Mouse (Mus musculus) cerebellum, postnatal 25 days (tissue): Measurements from ENCODE around the gene Foxp4.

Experiments
- DNase-seq, 2 experiments: peaks; one replicate each; pipeline ENCODE4 v3.0.0; 2021; ENCODE audit warnings: mixed read lengths in 2 of 2

The Foxp4 gene

GRCm38 (mm10) chr17:47889727-47890126 lies 34.7 kb downstream of the Foxp4 start:
- no peak for DNase-seq

GRCm38 (mm10) chr17:47889267-47889666 lies 35.2 kb downstream of the Foxp4 start:
- no peak for DNase-seq

DNA sequence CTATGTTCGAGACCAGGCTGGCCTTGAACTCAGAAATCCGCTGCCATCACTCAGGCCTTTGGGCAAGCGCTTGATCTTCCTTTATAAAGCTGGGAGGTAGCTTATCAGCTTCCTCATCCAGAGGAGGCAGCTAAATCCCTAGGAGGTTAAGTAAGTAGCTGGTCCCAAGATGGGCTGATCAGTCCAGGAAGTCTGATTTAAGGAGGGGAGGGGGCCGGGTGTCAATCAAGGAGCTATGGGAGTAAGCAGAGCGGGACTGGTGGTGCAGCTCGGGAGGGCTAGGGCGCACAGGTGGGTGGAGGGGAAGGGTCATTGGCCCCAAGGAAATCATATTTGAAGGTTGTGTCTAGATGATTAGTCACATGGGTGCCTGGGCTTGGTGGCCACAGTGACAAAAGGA lies 35.8 kb downstream of the Foxp4 start:
- DNase-seq: no peak

DNA sequence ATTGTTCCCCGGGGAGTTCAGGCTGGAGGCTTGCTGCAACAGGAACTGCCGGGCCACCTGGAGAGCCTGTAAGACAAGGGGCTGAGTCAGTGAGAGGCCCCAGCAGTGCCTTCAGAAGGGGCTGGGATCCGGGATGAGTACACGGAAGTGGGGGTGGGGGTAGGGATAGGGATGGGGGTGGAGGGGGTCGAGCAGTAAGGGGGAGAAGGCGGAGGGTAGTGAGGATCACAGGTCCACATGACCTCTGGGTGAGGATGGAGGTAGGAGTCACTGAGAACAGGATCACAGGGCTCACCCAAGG lies 36.3 kb downstream of the Foxp4 start:
- DNase-seq: no peak

- DNase-seq: no peak
These were observed 36.9 kb downstream of the Foxp4 start for GRCm38 (mm10) chr17:47887381-47888154.

DNA sequence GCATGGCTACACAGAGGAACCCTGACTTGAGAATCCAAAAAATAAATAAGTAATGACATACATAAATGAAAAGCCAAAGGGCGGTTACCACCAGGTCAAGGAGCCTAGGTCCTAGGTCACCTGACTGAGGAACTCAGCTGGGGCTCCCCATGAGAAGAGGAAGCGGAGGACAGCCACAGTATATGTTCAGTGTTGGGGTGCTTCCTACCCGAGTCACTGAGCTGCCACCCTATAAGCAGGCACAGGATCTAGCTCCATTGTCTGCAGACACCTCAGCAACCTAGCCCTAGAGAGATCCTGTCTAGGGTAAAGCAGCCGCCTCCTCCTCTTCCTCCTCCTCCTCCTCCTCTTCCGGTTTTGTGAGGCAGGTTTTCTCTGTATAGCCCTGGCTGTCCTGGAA lies 41.3 kb downstream of the Foxp4 start:
- DNase-seq: no peak

GRCm38 (mm10) chr17:47881330-47881729 lies 43.1 kb downstream of the Foxp4 start:
- DNase-seq: no peak

DNA sequence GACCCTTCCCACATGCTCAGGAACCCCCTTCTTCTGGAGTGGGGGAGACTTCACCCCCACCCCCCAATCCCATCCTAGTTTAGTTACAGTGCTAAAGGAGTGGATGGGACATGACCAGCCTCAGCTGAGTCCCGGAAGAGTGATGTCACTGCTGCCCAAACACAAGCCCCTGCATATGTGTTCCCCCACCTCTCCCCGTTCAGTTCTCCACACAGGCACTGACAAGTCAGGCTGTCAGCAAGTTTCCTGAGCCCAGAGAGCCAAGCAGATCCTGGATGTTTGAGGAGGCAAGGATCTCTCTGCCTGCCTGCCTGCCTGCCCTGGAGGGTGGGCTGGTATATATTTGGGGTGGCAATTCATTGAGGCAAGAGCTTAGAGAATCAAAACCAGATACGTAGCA lies 45.2 kb downstream of the Foxp4 start:
- DNase-seq: no peak

- peak; percentile 65 to 74 for DNase-seq
These were observed 45.9 kb downstream of the Foxp4 start for GRCm38 (mm10) chr17:47878378-47879089.

DNA sequence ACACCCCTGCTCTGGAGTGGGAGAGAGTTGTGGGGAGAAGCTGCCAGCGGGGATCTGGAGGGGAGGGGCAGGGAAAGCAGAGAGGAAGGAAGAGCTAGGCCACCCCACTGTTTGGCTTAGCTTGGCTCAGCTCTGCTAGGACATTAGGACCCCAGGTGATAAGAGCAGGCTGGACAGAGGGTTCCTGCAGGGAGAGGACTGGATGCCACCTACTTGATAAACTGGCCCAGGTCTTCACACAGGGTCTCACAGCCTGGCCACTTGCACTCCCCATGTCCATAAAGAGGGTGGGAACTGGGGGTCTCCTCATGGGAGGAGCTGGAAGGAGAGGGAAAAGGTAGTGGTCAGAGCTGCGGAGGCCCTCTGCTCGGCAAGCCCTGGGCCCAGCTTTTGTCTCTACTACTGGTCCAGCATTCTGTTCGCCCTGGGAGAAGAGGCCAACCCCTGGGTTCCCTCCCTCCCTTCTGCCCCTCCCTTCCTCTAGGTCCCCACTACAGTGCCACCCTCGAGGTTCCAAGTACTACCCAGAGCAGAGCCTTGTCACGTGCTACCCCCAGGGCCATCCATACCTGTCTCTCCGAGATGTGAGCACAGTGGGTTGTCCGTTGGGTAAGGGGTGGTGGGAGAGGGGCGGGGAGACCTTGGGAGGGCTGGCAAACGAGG lies 46.6 kb downstream of the Foxp4 start:
- no peak for DNase-seq

- no peak for DNase-seq
These were observed 47.4 kb downstream of the Foxp4 start for GRCm38 (mm10) chr17:47876776-47877714.

GRCm38 (mm10) chr17:47873341-47873791 lies 51.1 kb downstream of the Foxp4 start:
- peak; percentile 84 to 86 for DNase-seq

- DNase-seq: no peak
These were observed 52.0 kb downstream of the Foxp4 start for GRCm38 (mm10) chr17:47872311-47873011.

GRCm38 (mm10) chr17:47869874-47870273 lies 54.6 kb downstream of the Foxp4 start:
- DNase-seq: no peak

DNA sequence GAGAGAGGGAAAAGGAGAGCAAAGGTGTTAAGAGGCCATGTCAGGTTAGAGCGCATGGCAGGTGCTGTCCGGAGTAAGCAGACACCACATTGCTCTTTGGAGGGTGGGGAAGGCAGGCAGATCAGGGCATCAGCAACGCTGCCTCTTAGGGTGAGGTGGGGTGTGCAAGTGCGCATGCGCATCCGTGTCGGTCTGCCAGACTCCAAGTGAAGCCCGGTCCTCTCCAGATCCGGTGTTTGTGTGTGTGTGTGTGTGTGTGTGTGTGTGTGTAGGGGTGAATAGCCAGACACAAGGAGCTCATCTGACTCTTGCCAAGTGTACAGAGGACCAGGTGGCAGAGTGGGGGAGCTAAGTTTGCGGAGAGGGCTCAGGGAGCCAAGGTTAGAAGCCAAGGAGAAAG lies 58.4 kb downstream of the Foxp4 start:
- DNase-seq: peak; percentile 64 to 78

DNA sequence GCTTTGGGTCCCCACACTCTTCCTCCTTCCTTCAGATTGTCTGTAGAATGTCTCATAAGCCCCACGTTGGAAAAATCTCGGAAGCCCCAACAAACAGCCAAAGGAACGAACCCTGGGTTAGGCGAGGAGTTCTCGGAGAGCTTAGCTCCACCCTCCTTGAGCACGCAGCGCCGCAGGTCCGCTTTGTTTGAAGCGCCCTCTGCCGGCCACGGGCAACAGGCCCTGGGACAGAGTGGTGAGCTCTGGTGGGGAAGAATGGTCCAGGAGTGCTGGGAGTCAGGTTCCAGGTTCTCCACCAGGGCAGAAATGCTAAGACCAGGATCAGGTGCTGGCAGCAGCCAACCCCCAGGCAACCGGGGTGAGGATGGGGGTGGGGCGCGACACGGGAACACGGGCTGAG lies 59.9 kb downstream of the Foxp4 start:
- peak; percentile 88 to 93 for DNase-seq

GRCm38 (mm10) chr17:47863437-47863836 lies 61.0 kb downstream of the Foxp4 start:
- no peak for DNase-seq

DNA sequence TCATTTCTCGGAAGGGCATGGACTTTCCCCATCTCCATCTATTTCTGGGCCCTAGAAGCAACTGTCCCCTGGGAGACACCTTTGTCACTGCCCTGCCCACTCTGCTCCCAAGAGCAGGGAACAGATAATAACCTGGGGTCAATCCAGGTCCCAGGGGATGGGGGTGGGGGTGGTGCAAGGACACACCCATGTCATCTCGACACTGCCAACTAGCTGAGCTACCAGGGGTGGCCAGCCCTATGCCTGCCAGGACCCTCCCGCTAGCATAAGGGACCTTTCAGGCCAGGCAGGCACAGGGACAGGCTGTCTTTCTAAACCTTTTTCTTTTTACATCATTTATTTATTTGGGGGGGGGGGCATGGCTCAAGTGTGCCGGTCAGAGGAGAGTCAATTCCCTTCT lies 61.4 kb downstream of the Foxp4 start:
- no peak for DNase-seq

- DNase-seq: no peak
These were observed 68.9 kb downstream of the Foxp4 start for GRCm38 (mm10) chr17:47855544-47855943.

- no peak for DNase-seq
These were observed 69.5 kb downstream of the Foxp4 start for GRCm38 (mm10) chr17:47854908-47855307.

- no peak for DNase-seq
These were observed 70.7 kb downstream of the Foxp4 start for GRCm38 (mm10) chr17:47853760-47854159.

- no peak for DNase-seq
These were observed 71.1 kb downstream of the Foxp4 start for GRCm38 (mm10) chr17:47853336-47853735.
